Mouse (Mus musculus) left cerebral cortex, postnatal 4 days (tissue): ENCODE data around the gene Gm4744. TPM values are rescaled to one million over a fixed set of nuclear protein-coding genes. Genes with fewer than 3 reads are reported as not detected.
"Not testable (repeated sequence)": the region's sequence is repeated elsewhere in the genome, so short reads cannot be mapped to it uniquely, and the experiment has no call there.

Source experiments
- DNase-seq: peaks from one replicate; pipeline ENCODE4 v3.0.0-alpha.2; 2022
- intact Hi-C: fragments of 180-260 bp; cut with DNase I; formaldehyde crosslinking; loops from one replicate; pipeline ENCODE4 v1.15.1; 2025
- total RNA-seq, 2 experiments: library from RNA; stranded (reverse); gene quantifications; 2 replicates each; pipeline ENCODE4 v1.2.3; 2021

Gm4744 gene
- not detected for total RNA-seq

GRCm38 (mm10) chr6:40951770-40952169 lies at the start of gene Gm4744:
Gm4744 (minus strand) TSS chr6:40951870.
- intact Hi-C loops = no loop called here
- no peak for DNase-seq

- intact Hi-C loops, DNase-seq: not testable (repeated sequence)
These were observed 47.7 kb upstream of the Gm4744 start, which contains the start of gene Gm2663 for GRCm38 (mm10) chr6:40999379-40999778. Gm2663 (minus strand) TSS chr6:40999479.

- intact Hi-C loops, DNase-seq: not testable (repeated sequence)
These were observed 12.8 kb upstream of the Gm4744 start, which contains the start of gene 1810009J06Rik for GRCm38 (mm10) chr6:40964454-40964853. 1810009J06Rik (plus strand) TSS chr6:40964754.

GRCm38 (mm10) chr6:40953716-40954115 lies 2.0 kb upstream of the Gm4744 start:
- intact Hi-C loops = no loop called here
- no peak for DNase-seq

GRCm38 (mm10) chr6:40940457-40940856 lies 11.2 kb downstream of the Gm4744 start, which contains the start of gene 1700074P13Rik:
1700074P13Rik (minus strand) TSS chr6:40940557.
- intact Hi-C loops = no loop called here
- no peak for DNase-seq

GRCm38 (mm10) chr6:40919954-40920353 lies 31.7 kb downstream of the Gm4744 start:
- DNase-seq = no peak
- intact Hi-C loops = no loop called here

GRCm38 (mm10) chr6:40900287-40900686 lies 51.4 kb downstream of the Gm4744 start, which contains the start of gene Prss58:
Prss58 (minus strand) TSS chr6:40900387.
- intact Hi-C loops = no loop called here
- no peak for DNase-seq

Other genes starting within 250 kb of the Gm4744 start
- not detected for gene Moxd2, start 64.4 kb downstream of the Gm4744 start, total RNA-seq
- gene Prss58, start 51.5 kb downstream of the Gm4744 start, total RNA-seq = not detected
- gene 1700074P13Rik, start 11.3 kb downstream of the Gm4744 start, total RNA-seq = not detected
- not detected for gene 1810009J06Rik, start 12.9 kb upstream of the Gm4744 start, total RNA-seq
- not detected for gene Gm2663, start 47.6 kb upstream of the Gm4744 start, total RNA-seq
- not detected for gene 2210010C04Rik, start 83.6 kb upstream of the Gm4744 start, total RNA-seq